Mouse (Mus musculus): ENCODE results near the gene Rsph1. TPM values are rescaled to one million over a fixed set of nuclear protein-coding genes. Genes with fewer than 3 reads are reported as not detected.

Gene Rsph1
- total and polyA plus RNA-seq, 3 experiments: not detected

DNA sequence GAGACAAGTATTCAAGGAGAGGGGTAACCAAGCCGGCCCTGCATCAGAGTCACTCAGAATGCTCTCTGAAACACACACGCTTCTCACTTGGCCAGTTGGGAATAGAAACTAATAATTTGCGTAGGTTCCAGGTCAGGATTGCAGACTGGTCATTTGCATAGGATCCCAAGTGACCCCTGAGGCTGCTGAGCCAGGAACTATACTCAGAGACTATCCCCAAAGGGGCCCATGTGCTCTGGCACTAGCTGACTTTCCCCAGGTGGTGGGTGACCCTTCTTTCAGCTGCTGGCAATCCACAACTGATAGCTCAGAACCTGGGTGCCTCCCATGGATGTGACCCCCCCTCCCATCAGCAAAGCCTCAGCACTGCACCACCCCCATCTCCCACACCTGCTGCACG, 18.0 kb downstream of the Rsph1 start:
- H3K27ac ChIP-seq (ENCODE audit: insufficient read depth, low read depth): no peak overlapping the region
- no peaks in the 10 kb centered on the region for H3K36me3 ChIP-seq (replicated peaks in 1 of 2; ENCODE audit: control insufficient read depth in 1 of 2, insufficient read depth in 1 of 2, low read length in 1 of 2)
- no peak for TF ChIP-seq MAFK (IDR thresholded peaks at IDR 0.05; ENCODE audit: insufficient replicate concordance, low read length)
- TF ChIP-seq E2F4 (IDR thresholded peaks at IDR 0.05; ENCODE audit: insufficient replicate concordance, low read depth, low read length): no peak
- TF ChIP-seq USF2 (conservative IDR thresholded peaks at IDR 0.05; ENCODE audit: low read depth, low read length): no peak
- no peak for TF ChIP-seq ZNF384 (IDR thresholded peaks at IDR 0.05; ENCODE audit: low read depth, low read length)
- TF ChIP-seq TCF12 (IDR thresholded peaks at IDR 0.05; ENCODE audit: low read depth, low read length): peak; percentile 25; the same call in 1 of the 2 replicates
- no peak for TF ChIP-seq MAX (IDR thresholded peaks at IDR 0.05; ENCODE audit: low read length)
- peak; percentile 45 for TF ChIP-seq ETS1 (conservative IDR thresholded peaks at IDR 0.05; ENCODE audit: low read depth, low read length)
- TF ChIP-seq SIN3A (IDR thresholded peaks at IDR 0.05; ENCODE audit: low read length): no peak
- no peak for TF ChIP-seq HCFC1 (IDR thresholded peaks at IDR 0.05; ENCODE audit: low read depth, low read length)
- no peak for TF ChIP-seq POLR2AphosphoS2 (IDR thresholded peaks at IDR 0.05; ENCODE audit: low read depth, low read length)
- TF ChIP-seq NRF1 (IDR thresholded peaks at IDR 0.05; ENCODE audit: low read depth, low read length): no peak
- TF ChIP-seq MYC (IDR thresholded peaks at IDR 0.05; ENCODE audit: low read depth, low read length): no peak
- no peak for TF ChIP-seq KAT2A (IDR thresholded peaks at IDR 0.05; ENCODE audit: insufficient replicate concordance, low read length)
- peak; percentile 61 for TF ChIP-seq EP300 (IDR thresholded peaks at IDR 0.05; ENCODE audit: low read length)
- TF ChIP-seq RCOR1 (conservative IDR thresholded peaks at IDR 0.05; ENCODE audit: low read depth, low read length): no peak
- TF ChIP-seq JUN (IDR thresholded peaks at IDR 0.05; ENCODE audit: insufficient read depth, low read depth, low read length): no peak
- TF ChIP-seq NELFE (IDR thresholded peaks at IDR 0.05; ENCODE audit: low read depth, low read length): no peak
- TF ChIP-seq GABPA (IDR thresholded peaks at IDR 0.05; ENCODE audit: insufficient replicate concordance, low read depth, low read length): no peak
- TF ChIP-seq ZKSCAN1 (IDR thresholded peaks at IDR 0.05; ENCODE audit: borderline replicate concordance, low read depth, low read length): no peak
- TF ChIP-seq RAD21 (IDR thresholded peaks at IDR 0.05; ENCODE audit: low read depth, low read length): no peak
- TF ChIP-seq TBP (conservative IDR thresholded peaks at IDR 0.05; ENCODE audit: low read depth, low read length): no peak
- peak; percentile 59 for TF ChIP-seq IRF4 (IDR thresholded peaks at IDR 0.05; ENCODE audit: low read depth, low read length)
- no peak for TF ChIP-seq JUND (conservative IDR thresholded peaks at IDR 0.05; ENCODE audit: low read depth, low read length)
- TF ChIP-seq BHLHE40 (IDR thresholded peaks at IDR 0.05; ENCODE audit: low read depth, low read length): peak; percentile 33; the same call in 1 of the 2 replicates
- TF ChIP-seq UBTF (IDR thresholded peaks at IDR 0.05; ENCODE audit: low read depth, low read length): no peak
- TF ChIP-seq ELF1 (IDR thresholded peaks at IDR 0.05; ENCODE audit: low read depth, low read length): no peak
- TF ChIP-seq POLR2A (IDR thresholded peaks at IDR 0.05; ENCODE audit: low read depth, low read length): no peak
- TF ChIP-seq SMC3 (IDR thresholded peaks at IDR 0.05; ENCODE audit: low read depth, low read length): no peak
- TF ChIP-seq ZMIZ1 (IDR thresholded peaks at IDR 0.05; ENCODE audit: low read depth, low read length): no peak
- peaks cover 12% of the 10 kb centered on the region for H3K27me3 ChIP-seq (replicated peaks)
- H3K4me2 ChIP-seq (ENCODE audit: insufficient read depth, low read depth, poor library complexity, severe bottlenecking): no peak overlapping the region
- dilution Hi-C loops (cut with MboI; ENCODE audit: extremely low pct_ligation_motif_present, extremely low pct_unique_long_range_greater_than_20kb, low sequenced_read_pairs): no loop called here
- DNase-seq (ENCODE audit: extremely low read depth): peak; percentile 58
- H3K4me3 ChIP-seq (replicated peaks in 1 of 3; ENCODE audit: low read depth in 2 of 3, low read length in 2 of 3, poor library complexity in 1 of 3): no peak overlapping the region
- no peaks in the 10 kb centered on the region for H3K79me2 ChIP-seq (replicated peaks; ENCODE audit: control insufficient read depth, extremely low read depth, insufficient read depth, poor library complexity, severe bottlenecking)
- peaks cover 11% of the 10 kb centered on the region for H3K9me3 ChIP-seq (replicated peaks; ENCODE audit: low read length)
- H3K4me1 ChIP-seq (ENCODE audit: control insufficient read depth in 1 of 2, insufficient read depth in 2 of 2): peaks cover 16 to 58% of the 10 kb centered on the region in 2 experiments
- in situ Hi-C loops (cut with MboI; ENCODE audit: low pct_ligation_motif_present, low pct_unique_long_range_greater_than_20kb, low sequenced_read_pairs): no loop called here
- H3K9ac ChIP-seq (ENCODE audit: insufficient read depth, low read depth): no peak overlapping the region
